Mouse (Mus musculus): Measurements from ENCODE around the gene Olfr560. TPM values are rescaled to one million over a fixed set of nuclear protein-coding genes. Genes with fewer than 3 reads are reported as not detected.

Gene Olfr560
- polyA plus RNA-seq (2014; fragmentation: Nextera tagmentation; extraction: Ambion mirVana): not detected in 2 replicates

DNA sequence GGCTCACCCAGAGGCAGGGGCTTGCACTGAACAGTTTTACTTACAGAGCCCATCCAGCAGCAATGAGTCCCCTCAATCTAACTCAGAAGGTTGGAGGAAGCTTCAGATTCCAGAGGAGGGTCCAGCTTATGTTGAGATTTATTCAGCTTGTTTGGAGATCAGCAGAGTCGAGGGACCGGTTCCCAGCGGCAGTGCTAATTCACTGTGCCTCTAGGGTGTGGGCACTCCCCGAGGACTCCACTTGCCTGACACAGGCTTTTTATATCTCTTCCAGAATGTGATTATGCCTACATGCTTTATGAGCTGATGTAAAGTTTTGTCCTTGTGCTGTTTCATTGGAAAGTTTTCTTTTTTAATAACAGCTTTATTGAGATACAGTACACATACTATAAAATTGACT is at the start of gene Olfr560, which contains the start of gene Olfr78:
Gene Olfr560 (minus strand): TSS at position 101 of the 400 bp plus-strand sequence.
Gene Olfr78 (minus strand): TSS at position 206 of the 400 bp plus-strand sequence.
- Histone ChIP-seq H3K27me3 (ENCODE audit: control insufficient read depth, insufficient read depth, low read length) (no peaks in the 10 kb centered on the region), H3K9me3 (replicated peaks; ENCODE audit: control insufficient read depth, low read length) (no peaks in the 10 kb centered on the region), H3K27ac (replicated peaks; ENCODE audit: low read depth, low read length) (no peak within 1 kb of the TSS), H3K4me1 (ENCODE audit: control insufficient read depth, insufficient read depth, low read length) (no peaks in the 10 kb centered on the region), H3K4me3 (ENCODE audit: low read depth, low read length) (no peak within 1 kb of the TSS), H3K4me2 (ENCODE audit: low read depth, low read length) (no peak within 1 kb of the TSS), H3K9ac (replicated peaks; ENCODE audit: low read length) (no peak within 1 kb of the TSS), H3K36me3 (replicated peaks; ENCODE audit: control insufficient read depth, insufficient read depth, low read depth, low read length) (no peaks in the 10 kb centered on the region)
- no peak for DNase-seq (ENCODE audit: low spot score)
- 71% methylated on average over 4 of the region's 4 CpGs for WGBS
- no peak for ATAC-seq (replicated peaks; ENCODE audit: insufficient number of reproducible peaks, low FRiP score, low TSS enrichment, low read depth)

DNA sequence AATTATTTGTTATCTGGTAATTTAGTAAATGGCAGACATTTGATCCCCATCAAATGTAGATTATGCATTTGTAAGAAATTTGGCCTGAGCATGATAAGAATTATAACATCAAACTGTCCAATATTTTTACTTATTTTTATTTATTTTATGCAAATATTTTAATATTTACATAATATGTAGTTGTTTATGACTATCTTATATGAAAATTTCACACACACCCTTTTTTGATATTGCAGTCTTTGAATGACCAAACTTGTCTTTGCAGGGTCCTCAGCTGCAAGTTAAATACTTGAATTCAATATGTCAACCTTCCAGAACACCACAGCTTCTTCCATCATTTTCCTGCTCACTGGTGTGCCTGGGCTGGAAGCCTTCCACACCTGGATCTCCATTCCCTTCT is 44.0 kb upstream of the Olfr560 start, which contains the start of gene Olfr564:
Gene Olfr564 (plus strand): TSS at position 301 of the 400 bp plus-strand sequence.
- Histone ChIP-seq H3K4me1 (ENCODE audit: control insufficient read depth, insufficient read depth, low read length) (no peaks in the 10 kb centered on the region), H3K27me3 (ENCODE audit: control insufficient read depth, insufficient read depth, low read length) (no peaks in the 10 kb centered on the region), H3K9me3 (replicated peaks; ENCODE audit: control insufficient read depth, low read length) (no peaks in the 10 kb centered on the region), H3K36me3 (replicated peaks; ENCODE audit: control insufficient read depth, insufficient read depth, low read depth, low read length) (no peaks in the 10 kb centered on the region), H3K27ac (replicated peaks; ENCODE audit: low read depth, low read length) (no peak within 1 kb of the TSS), H3K4me3 (ENCODE audit: low read depth, low read length) (no peak within 1 kb of the TSS), H3K9ac (replicated peaks; ENCODE audit: low read length) (no peak within 1 kb of the TSS), H3K4me2 (ENCODE audit: low read depth, low read length) (no peak within 1 kb of the TSS)
- DNase-seq (ENCODE audit: low spot score): no peak
- ATAC-seq (replicated peaks; ENCODE audit: insufficient number of reproducible peaks, low FRiP score, low TSS enrichment, low read depth): no peak

DNA sequence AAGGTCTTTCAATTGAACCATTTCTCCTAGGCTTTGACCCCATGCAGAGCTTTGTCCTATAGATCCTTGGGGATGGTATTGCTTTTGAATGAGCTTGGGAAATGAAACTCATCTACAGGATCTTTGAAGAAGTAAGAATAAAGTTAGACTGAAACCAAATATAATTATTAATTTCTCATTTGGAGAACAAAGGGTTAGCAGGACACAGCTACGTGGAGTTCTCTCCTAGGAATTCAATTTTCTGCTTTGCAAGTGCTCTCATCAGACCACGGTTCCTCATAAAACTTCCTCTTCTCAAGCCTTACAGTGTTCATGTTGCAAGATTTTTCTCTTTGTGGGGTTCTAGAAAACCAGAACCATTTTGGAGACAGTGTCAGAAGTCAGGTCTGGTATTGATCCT is 11.8 kb upstream of the Olfr560 start, which contains the start of gene Olfr561:
Gene Olfr561 (plus strand): TSS at position 301 of the 400 bp plus-strand sequence.
- DNase-seq (ENCODE audit: low spot score): no peak
- WGBS: 79% methylated on average over 2 of the region's 2 CpGs
- H3K9ac ChIP-seq (replicated peaks; ENCODE audit: low read length): no peak within 1 kb of the TSS

DNA sequence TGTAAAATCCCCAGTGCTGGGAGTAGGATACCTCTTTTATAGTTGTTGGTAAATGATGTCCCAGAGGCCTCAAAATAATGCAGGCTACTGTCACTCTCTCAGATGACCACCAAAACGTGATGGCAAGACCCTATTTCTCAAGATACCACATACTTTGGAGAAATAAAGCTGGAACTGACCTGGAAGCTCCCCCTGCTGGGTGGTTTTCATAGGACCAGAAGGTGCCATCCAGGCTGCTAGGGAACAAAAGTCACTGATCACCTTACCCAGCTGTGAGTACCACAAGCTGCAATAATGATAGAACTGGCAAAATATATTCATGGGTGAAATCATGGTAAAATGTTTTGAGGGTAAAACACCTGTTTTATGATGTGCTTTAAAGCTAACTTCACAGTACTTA is 7.1 kb downstream of the Olfr560 start:
- ATAC-seq (replicated peaks; ENCODE audit: insufficient number of reproducible peaks, low FRiP score, low TSS enrichment, low read depth) (no peak), DNase-seq (ENCODE audit: low spot score) (no peak)
- Histone ChIP-seq H3K9me3 (replicated peaks; ENCODE audit: control insufficient read depth, low read length) (no peaks in the 10 kb centered on the region), H3K4me3 (ENCODE audit: low read depth, low read length) (no peak overlapping the region), H3K27ac (replicated peaks; ENCODE audit: low read depth, low read length) (no peak overlapping the region), H3K9ac (replicated peaks; ENCODE audit: low read length) (no peak overlapping the region), H3K36me3 (replicated peaks; ENCODE audit: control insufficient read depth, insufficient read depth, low read depth, low read length) (no peaks in the 10 kb centered on the region), H3K4me1 (ENCODE audit: control insufficient read depth, insufficient read depth, low read length) (no peaks in the 10 kb centered on the region), H3K27me3 (ENCODE audit: control insufficient read depth, insufficient read depth, low read length) (no peaks in the 10 kb centered on the region), H3K4me2 (ENCODE audit: low read depth, low read length) (no peak overlapping the region)
- 18% methylated on average over 1 of the region's 1 CpGs for WGBS

More for the DNA sequence above, 11.8 kb upstream of the Olfr560 start, which contains the start of gene Olfr561:
- Histone ChIP-seq H3K27me3 (ENCODE audit: control insufficient read depth, insufficient read depth, low read length) (no peaks in the 10 kb centered on the region), H3K27ac (replicated peaks; ENCODE audit: low read depth, low read length) (no peak within 1 kb of the TSS), H3K4me2 (ENCODE audit: low read depth, low read length) (no peak within 1 kb of the TSS), H3K4me3 (ENCODE audit: low read depth, low read length) (no peak within 1 kb of the TSS), H3K4me1 (ENCODE audit: control insufficient read depth, insufficient read depth, low read length) (no peaks in the 10 kb centered on the region), H3K36me3 (replicated peaks; ENCODE audit: control insufficient read depth, insufficient read depth, low read depth, low read length) (no peaks in the 10 kb centered on the region), H3K9me3 (replicated peaks; ENCODE audit: control insufficient read depth, low read length) (no peaks in the 10 kb centered on the region)
- no peak for ATAC-seq (replicated peaks; ENCODE audit: insufficient number of reproducible peaks, low FRiP score, low TSS enrichment, low read depth)

DNA sequence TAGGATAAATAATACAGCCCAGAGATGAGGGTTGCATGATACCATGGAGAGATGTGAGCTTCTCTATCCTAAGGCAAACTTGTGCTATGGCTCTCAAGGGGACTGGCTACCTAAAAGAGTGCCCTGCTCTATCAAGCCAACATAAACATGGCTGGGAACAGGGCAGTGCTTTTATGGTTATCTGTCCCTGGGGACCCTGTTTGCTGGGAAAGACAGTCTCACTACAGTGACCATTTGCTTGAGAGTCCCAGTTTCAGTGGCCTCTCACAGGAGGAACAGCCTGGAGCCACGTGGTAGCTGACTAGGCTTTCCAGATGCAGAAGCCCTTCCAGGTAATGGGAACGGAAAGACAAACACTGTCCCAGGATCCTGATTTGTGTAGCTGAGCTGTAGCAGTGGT is 21.5 kb downstream of the Olfr560 start:
- no peak for DNase-seq (ENCODE audit: low spot score)
- no peak overlapping the region for H3K4me2 ChIP-seq (ENCODE audit: low read depth, low read length)
- ATAC-seq (replicated peaks; ENCODE audit: insufficient number of reproducible peaks, low FRiP score, low TSS enrichment, low read depth): no peak
- no peak overlapping the region for H3K27ac ChIP-seq (replicated peaks; ENCODE audit: low read depth, low read length)
- H3K27me3 ChIP-seq (ENCODE audit: control insufficient read depth, insufficient read depth, low read length): no peaks in the 10 kb centered on the region
- H3K9me3 ChIP-seq (replicated peaks; ENCODE audit: control insufficient read depth, low read length): no peaks in the 10 kb centered on the region
- H3K4me3 ChIP-seq (ENCODE audit: low read depth, low read length): no peak overlapping the region
- no peak overlapping the region for H3K9ac ChIP-seq (replicated peaks; ENCODE audit: low read length)
- 46% methylated on average over 2 of the region's 2 CpGs for WGBS
- H3K36me3 ChIP-seq (replicated peaks; ENCODE audit: control insufficient read depth, insufficient read depth, low read depth, low read length): no peaks in the 10 kb centered on the region
- no peaks in the 10 kb centered on the region for H3K4me1 ChIP-seq (ENCODE audit: control insufficient read depth, insufficient read depth, low read length)

DNA sequence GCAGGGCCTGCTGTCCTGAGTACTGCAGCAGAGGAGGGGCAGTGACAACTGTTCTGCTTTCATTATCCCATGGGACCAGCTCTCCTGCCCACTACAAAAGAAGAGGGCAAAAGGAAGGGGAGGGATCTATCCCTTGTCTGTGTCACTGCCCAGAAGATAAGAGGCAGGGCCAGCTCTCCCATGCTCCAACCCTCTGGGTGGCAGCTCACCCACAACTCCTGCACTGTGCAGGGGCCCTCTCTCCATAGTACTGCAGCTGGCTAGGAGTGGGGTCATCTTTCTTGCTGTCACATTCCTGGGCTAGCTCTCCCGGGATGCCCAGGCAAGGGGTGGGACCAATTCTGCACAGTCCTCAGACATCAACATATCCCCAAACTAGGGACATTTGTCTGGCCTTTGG is 25.4 kb downstream of the Olfr560 start:
- no peak for ATAC-seq (replicated peaks; ENCODE audit: insufficient number of reproducible peaks, low FRiP score, low TSS enrichment, low read depth)

DNA sequence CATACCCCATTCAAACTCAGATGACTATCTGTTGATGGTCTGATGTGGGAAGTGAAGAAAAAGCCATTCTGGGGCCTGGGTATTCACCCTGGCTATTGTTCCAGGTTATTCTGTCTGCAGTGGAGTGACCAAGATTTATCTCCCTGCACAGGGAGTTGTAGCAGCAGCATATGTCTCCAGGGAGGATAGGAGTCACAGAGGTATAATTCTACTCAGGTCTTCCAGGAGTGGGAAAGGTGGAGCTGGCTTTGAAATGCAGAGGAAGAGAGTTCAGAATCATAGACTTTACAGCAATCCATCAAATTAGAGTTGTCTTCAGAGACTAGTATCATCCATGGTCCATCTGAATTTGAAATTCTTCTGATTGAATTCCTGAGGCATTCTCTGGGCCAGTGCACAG is 31.8 kb downstream of the Olfr560 start, which contains the start of gene Olfr559:
Gene Olfr559 (minus strand): TSS at position 101 of the 400 bp plus-strand sequence.
- no peaks in the 10 kb centered on the region for H3K36me3 ChIP-seq (replicated peaks; ENCODE audit: control insufficient read depth, insufficient read depth, low read depth, low read length)
- ATAC-seq (replicated peaks; ENCODE audit: insufficient number of reproducible peaks, low FRiP score, low TSS enrichment, low read depth): no peak
- no peak within 1 kb of the TSS for H3K4me2 ChIP-seq (ENCODE audit: low read depth, low read length)
- no peak within 1 kb of the TSS for H3K27ac ChIP-seq (replicated peaks; ENCODE audit: low read depth, low read length)
- H3K27me3 ChIP-seq (ENCODE audit: control insufficient read depth, insufficient read depth, low read length): no peaks in the 10 kb centered on the region
- H3K4me3 ChIP-seq (ENCODE audit: low read depth, low read length): no peak within 1 kb of the TSS
- no peaks in the 10 kb centered on the region for H3K9me3 ChIP-seq (replicated peaks; ENCODE audit: control insufficient read depth, low read length)
- no peaks in the 10 kb centered on the region for H3K4me1 ChIP-seq (ENCODE audit: control insufficient read depth, insufficient read depth, low read length)
- no peak within 1 kb of the TSS for H3K9ac ChIP-seq (replicated peaks; ENCODE audit: low read length)
- DNase-seq (ENCODE audit: low spot score): no peak

More for the DNA sequence above, 25.4 kb downstream of the Olfr560 start:
- Histone ChIP-seq H3K9ac (replicated peaks; ENCODE audit: low read length) (no peak overlapping the region), H3K4me2 (ENCODE audit: low read depth, low read length) (no peak overlapping the region), H3K36me3 (replicated peaks; ENCODE audit: control insufficient read depth, insufficient read depth, low read depth, low read length) (no peaks in the 10 kb centered on the region), H3K4me1 (ENCODE audit: control insufficient read depth, insufficient read depth, low read length) (no peaks in the 10 kb centered on the region), H3K27ac (replicated peaks; ENCODE audit: low read depth, low read length) (no peak overlapping the region), H3K9me3 (replicated peaks; ENCODE audit: control insufficient read depth, low read length) (no peaks in the 10 kb centered on the region), H3K4me3 (ENCODE audit: low read depth, low read length) (no peak overlapping the region), H3K27me3 (ENCODE audit: control insufficient read depth, insufficient read depth, low read length) (no peaks in the 10 kb centered on the region)
- WGBS: 60% methylated on average over 1 of the region's 1 CpGs
- no peak for DNase-seq (ENCODE audit: low spot score)

DNA sequence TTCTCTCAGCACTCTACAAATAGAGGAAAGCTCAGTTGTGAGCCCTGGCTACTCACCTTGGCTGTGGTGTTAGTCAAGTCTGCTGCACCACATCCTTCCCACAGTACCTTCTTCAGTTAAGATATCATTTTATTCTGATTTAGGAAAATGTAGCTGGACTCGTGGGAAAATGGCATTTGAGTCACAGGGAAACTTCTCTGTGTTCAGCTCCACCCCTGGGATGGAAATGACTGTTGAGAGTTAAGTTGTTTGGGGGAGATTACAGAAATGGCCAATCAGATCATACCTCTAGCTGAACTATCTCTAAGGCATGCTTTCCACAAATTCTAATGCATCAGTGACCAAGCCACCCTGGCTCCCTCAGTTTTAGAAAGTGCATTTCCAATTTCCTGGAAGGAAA is 40.2 kb downstream of the Olfr560 start, which contains the start of gene Olfr33:
Gene Olfr33 (minus strand): TSS at position 101 of the 400 bp plus-strand sequence.
- 51% methylated on average over 1 of the region's 1 CpGs for WGBS
- no peaks in the 10 kb centered on the region for H3K9me3 ChIP-seq (replicated peaks; ENCODE audit: control insufficient read depth, low read length)
- ATAC-seq (replicated peaks; ENCODE audit: insufficient number of reproducible peaks, low FRiP score, low TSS enrichment, low read depth): no peak

More for the DNA sequence above, 40.2 kb downstream of the Olfr560 start, which contains the start of gene Olfr33:
- no peaks in the 10 kb centered on the region for H3K27me3 ChIP-seq (ENCODE audit: control insufficient read depth, insufficient read depth, low read length)
- H3K9ac ChIP-seq (replicated peaks; ENCODE audit: low read length): no peak within 1 kb of the TSS
- H3K4me2 ChIP-seq (ENCODE audit: low read depth, low read length): no peak within 1 kb of the TSS
- no peak within 1 kb of the TSS for H3K4me3 ChIP-seq (ENCODE audit: low read depth, low read length)
- H3K36me3 ChIP-seq (replicated peaks; ENCODE audit: control insufficient read depth, insufficient read depth, low read depth, low read length): no peaks in the 10 kb centered on the region
- no peaks in the 10 kb centered on the region for H3K4me1 ChIP-seq (ENCODE audit: control insufficient read depth, insufficient read depth, low read length)
- DNase-seq (ENCODE audit: low spot score): no peak
- H3K27ac ChIP-seq (replicated peaks; ENCODE audit: low read depth, low read length): no peak within 1 kb of the TSS
